Comparison of ENCODE assay signal across 19 mouse cellular contexts in the genomic region with DNA sequence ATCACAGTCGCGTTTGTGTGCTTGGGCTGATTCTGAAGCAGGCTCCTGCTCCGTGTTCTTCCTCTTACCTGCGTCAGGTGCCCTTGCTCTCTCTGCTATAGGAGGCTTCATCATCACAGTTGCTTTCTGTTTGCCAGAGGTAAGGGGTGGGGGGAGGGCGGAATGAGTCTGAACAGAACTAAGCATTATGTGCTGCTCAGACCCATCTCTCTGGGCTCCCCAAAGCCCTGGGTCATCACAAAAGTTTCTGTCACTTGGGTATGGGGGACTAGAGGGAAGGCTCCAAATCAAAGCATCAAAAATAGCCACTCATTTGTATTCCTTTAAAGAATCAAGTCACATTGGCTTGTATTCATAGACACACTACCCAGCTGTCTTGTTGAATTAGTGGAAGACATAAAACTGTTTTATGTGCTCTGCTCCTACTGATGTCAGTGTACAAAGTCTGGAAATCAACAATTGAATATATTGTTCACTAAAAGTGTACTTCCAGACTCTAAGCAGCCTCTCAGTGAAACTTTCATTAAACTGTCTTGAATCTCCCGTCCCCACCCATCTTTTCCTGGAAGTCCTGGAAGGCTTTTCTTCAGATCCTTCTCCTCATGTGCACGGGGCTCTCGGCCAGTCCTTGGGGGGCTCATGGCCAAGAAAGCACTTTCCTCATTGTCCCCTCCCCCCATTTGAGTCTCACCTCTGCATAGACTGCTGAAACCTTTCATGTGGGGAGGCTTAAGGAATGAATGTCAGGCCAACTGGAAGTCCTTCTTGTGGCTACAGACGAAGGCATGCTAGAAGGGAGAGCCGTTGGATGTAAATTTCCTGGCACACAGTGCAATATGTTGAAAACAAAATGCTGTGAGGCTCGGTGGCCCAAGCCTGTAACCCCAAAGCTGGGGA. TPM values are rescaled to one million over a fixed set of nuclear protein-coding genes. Genes with fewer than 3 reads are reported as not detected.
A peak's percentile ranks its signal among the peaks of the same experiment; 100 is the strongest.
DNase-seq lines count a peak whose midpoint lies in the region; ATAC-seq and TF ChIP-seq lines count a peak whose summit lies in the region.
"Had no signal": no experiment of that assay in that cellular context is flagged by ENCODE, and none has a peak within 500 bp of the region (broad histone marks: within the 10 kb centered on the region; RNA-seq: fewer than 3 reads in every experiment).

No protein-coding gene starts in this region.

- no peak overlapping the region for H3K9ac ChIP-seq in forebrain, embryonic 11.5 days (ENCODE audit: low read length)
- no peak overlapping the region for H3K9ac ChIP-seq in forebrain, postnatal 0 days
- no peak overlapping the region for H3K9ac ChIP-seq in kidney, embryonic 15.5 days
- H3K9ac ChIP-seq in neural tube, embryonic 13.5 days = no peak overlapping the region
- H3K9ac ChIP-seq: embryonic facial prominence, embryonic 12.5 days; forebrain, embryonic 12.5 days; hindbrain, embryonic 14.5 days had no signal

- DNase-seq in forebrain, embryonic 11.5 days (ENCODE audit: low spot score) = peak; percentile 27
- DNase-seq in forebrain, postnatal 0 days = no peak
- no peak for DNase-seq in kidney, postnatal 10 days
- no peak for DNase-seq in right cerebral cortex, postnatal 14 days
- no peak for DNase-seq in lung, postnatal 36 days
- DNase-seq: adrenal gland, postnatal 14 days; cerebellum, adult 11-12 months; cerebellum, adult 9-10 months; cerebellum, postnatal 25 days; gastrocnemius, postnatal 14 days; heart, postnatal 10 days had no signal

- no peaks in the 10 kb centered on the region for H3K27me3 ChIP-seq in forebrain, embryonic 11.5 days (ENCODE audit: control insufficient read depth, insufficient read depth, low read length)
- no peaks in the 10 kb centered on the region for H3K27me3 ChIP-seq in forebrain, postnatal 0 days (ENCODE audit: insufficient read depth, low read length)
- no peaks in the 10 kb centered on the region for H3K27me3 ChIP-seq in kidney, embryonic 15.5 days
- peaks cover 5% of the 10 kb centered on the region; the same call in 1 of the 2 replicates for H3K27me3 ChIP-seq in E14TG2a.4 (ENCODE audit: insufficient read depth, low read length)
- H3K27me3 ChIP-seq in neural tube, embryonic 13.5 days = no peaks in the 10 kb centered on the region
- H3K27me3 ChIP-seq: embryonic facial prominence, embryonic 12.5 days; forebrain, embryonic 12.5 days had no signal

- no peaks in the 10 kb centered on the region for H3K36me3 ChIP-seq in forebrain, embryonic 11.5 days (ENCODE audit: control insufficient read depth, insufficient read depth, low read length)
- H3K36me3 ChIP-seq in forebrain, postnatal 0 days (ENCODE audit: insufficient read depth) = no peaks in the 10 kb centered on the region
- no peaks in the 10 kb centered on the region for H3K36me3 ChIP-seq in kidney, embryonic 15.5 days
- no peaks in the 10 kb centered on the region for H3K36me3 ChIP-seq in E14TG2a.4 (ENCODE audit: insufficient read depth, low read length)
- H3K36me3 ChIP-seq in neural tube, embryonic 13.5 days = no peaks in the 10 kb centered on the region
- H3K36me3 ChIP-seq: embryonic facial prominence, embryonic 12.5 days; forebrain, embryonic 12.5 days had no signal

- H3K4me1 ChIP-seq in forebrain, embryonic 11.5 days (replicated peaks; ENCODE audit: control insufficient read depth, insufficient read depth, low read length) = no peaks in the 10 kb centered on the region
- H3K4me1 ChIP-seq in forebrain, postnatal 0 days (ENCODE audit: insufficient read depth) = no peaks in the 10 kb centered on the region
- peaks cover 13% of the 10 kb centered on the region for H3K4me1 ChIP-seq in kidney, embryonic 15.5 days
- H3K4me1 ChIP-seq in E14TG2a.4 (replicated peaks; ENCODE audit: low read depth, low read length) = peaks cover 21% of the 10 kb centered on the region
- peaks cover 9% of the 10 kb centered on the region for H3K4me1 ChIP-seq in neural tube, embryonic 13.5 days (replicated peaks)
- H3K4me1 ChIP-seq: embryonic facial prominence, embryonic 12.5 days; forebrain, embryonic 12.5 days had no signal

- H3K27ac ChIP-seq in forebrain, embryonic 11.5 days (ENCODE audit: low read depth, low read length) = no peak overlapping the region
- H3K27ac ChIP-seq in forebrain, postnatal 0 days (ENCODE audit: low read depth, low read length) = no peak overlapping the region
- peak overlapping the region; percentile 72 for H3K27ac ChIP-seq in kidney, embryonic 15.5 days
- 0 out of 2 replicates have a peak overlapping the region, but pooled peaks have one; percentile 18 for H3K27ac ChIP-seq in neural tube, embryonic 13.5 days (replicated peaks)
- H3K27ac ChIP-seq: embryonic facial prominence, embryonic 12.5 days; forebrain, embryonic 12.5 days; hindbrain, embryonic 14.5 days had no signal

- H3K9me3 ChIP-seq in forebrain, embryonic 11.5 days (ENCODE audit: control insufficient read depth, low read length) = no peaks in the 10 kb centered on the region
- no peaks in the 10 kb centered on the region for H3K9me3 ChIP-seq in forebrain, postnatal 0 days (ENCODE audit: low read length)
- no peaks in the 10 kb centered on the region for H3K9me3 ChIP-seq in kidney, embryonic 15.5 days (replicated peaks)
- no peaks in the 10 kb centered on the region for H3K9me3 ChIP-seq in E14TG2a.4 (ENCODE audit: low read length)
- H3K9me3 ChIP-seq in neural tube, embryonic 13.5 days = no peaks in the 10 kb centered on the region
- H3K9me3 ChIP-seq: embryonic facial prominence, embryonic 12.5 days; forebrain, embryonic 12.5 days had no signal

- H3K4me2 ChIP-seq in forebrain, embryonic 11.5 days (ENCODE audit: low read depth, low read length, severe bottlenecking) = no peak overlapping the region
- H3K4me2 ChIP-seq in forebrain, postnatal 0 days (ENCODE audit: low read depth) = no peak overlapping the region
- H3K4me2 ChIP-seq in kidney, embryonic 15.5 days = no peak overlapping the region
- no peak overlapping the region for H3K4me2 ChIP-seq in neural tube, embryonic 13.5 days
- H3K4me2 ChIP-seq: embryonic facial prominence, embryonic 12.5 days; forebrain, embryonic 12.5 days; hindbrain, embryonic 14.5 days had no signal

- WGBS in forebrain, embryonic 11.5 days = 88% methylated on average over 11 of the region's 11 CpGs
- WGBS in forebrain, postnatal 0 days = 82% methylated on average over 11 of the region's 11 CpGs
- 51% methylated on average over 11 of the region's 11 CpGs for WGBS in kidney, embryonic 15.5 days
- 51% methylated on average over 11 of the region's 11 CpGs for WGBS in neural tube, embryonic 13.5 days

- no peak overlapping the region for H3K4me3 ChIP-seq in forebrain, embryonic 11.5 days (ENCODE audit: low read depth, low read length)
- H3K4me3 ChIP-seq in forebrain, postnatal 0 days (ENCODE audit: low read depth, low read length) = no peak overlapping the region
- no peak overlapping the region for H3K4me3 ChIP-seq in kidney, embryonic 15.5 days (replicated peaks)
- H3K4me3 ChIP-seq in E14TG2a.4 (replicated peaks; ENCODE audit: low read length) = peak overlapping the region; percentile 30
- H3K4me3 ChIP-seq in neural tube, embryonic 13.5 days = no peak overlapping the region
- H3K4me3 ChIP-seq: embryonic facial prominence, embryonic 12.5 days; forebrain, embryonic 12.5 days had no signal

- TF ChIP-seq CTCF in forebrain, postnatal 0 days (IDR thresholded peaks at IDR 0.05; ENCODE audit: low read depth) = no peak
- no peak for TF ChIP-seq CTCF in E14TG2a.4 (conservative IDR thresholded peaks at IDR 0.05; ENCODE audit: low read length)

- ATAC-seq in forebrain, embryonic 11.5 days (replicated peaks; ENCODE audit: low FRiP score) = no peak
- ATAC-seq in forebrain, postnatal 0 days = no peak
- 0 out of 2 replicates have a peak, but pooled peaks have one; percentile 49 for ATAC-seq in kidney, embryonic 15.5 days (replicated peaks; ENCODE audit: low FRiP score)
- no peak for ATAC-seq in neural tube, embryonic 13.5 days (ENCODE audit: low read depth)
- ATAC-seq: CD4-positive, CD25-positive, alpha-beta regulatory T cell, adult 4 months; forebrain, embryonic 16.5 days had no signal

RNA-seq across cellular contexts. Expression of a gene that starts 13.6 kb away (rescaled TPM):
- 15.5 and 16.9 TPM in 2 replicates for polyA plus RNA-seq in forebrain, embryonic 11.5 days (2014; fragmentation: Nextera tagmentation; extraction: Ambion mirVana)
- 11.2 and 15.0 TPM in 2 replicates for total RNA-seq in forebrain, postnatal 0 days (2014; rRNA removed)
- polyA plus RNA-seq in forebrain, postnatal 0 days (2015; fragmentation: Nextera tagmentation; extraction: Ambion mirVana) = 4.5 and 7.0 TPM in 2 replicates
- 22.8 and 27.8 TPM in 2 replicates for polyA plus RNA-seq in kidney, embryonic 15.5 days (2015; fragmentation: Nextera tagmentation; extraction: Ambion mirVana)
- polyA plus RNA-seq in neural tube, embryonic 13.5 days (2015; fragmentation: Nextera tagmentation; extraction: Ambion mirVana) = 14.6 and 18.7 TPM in 2 replicates

Comparison
In these comparisons a context has a peak if more than half of its experiments do, and no peak if none do; other contexts are left out.
1. H3K27ac ChIP-seq: peak in kidney, embryonic 15.5 days (single experiment) and neural tube, embryonic 13.5 days (single experiment); none in forebrain, embryonic 11.5 days (single experiment) and forebrain, postnatal 0 days (single experiment).